Mouse (Mus musculus): ENCODE data around the gene Sprr2e.
A peak's percentile ranks its signal among the peaks of the same experiment; 100 is the strongest.

Sprr2e gene

DNA sequence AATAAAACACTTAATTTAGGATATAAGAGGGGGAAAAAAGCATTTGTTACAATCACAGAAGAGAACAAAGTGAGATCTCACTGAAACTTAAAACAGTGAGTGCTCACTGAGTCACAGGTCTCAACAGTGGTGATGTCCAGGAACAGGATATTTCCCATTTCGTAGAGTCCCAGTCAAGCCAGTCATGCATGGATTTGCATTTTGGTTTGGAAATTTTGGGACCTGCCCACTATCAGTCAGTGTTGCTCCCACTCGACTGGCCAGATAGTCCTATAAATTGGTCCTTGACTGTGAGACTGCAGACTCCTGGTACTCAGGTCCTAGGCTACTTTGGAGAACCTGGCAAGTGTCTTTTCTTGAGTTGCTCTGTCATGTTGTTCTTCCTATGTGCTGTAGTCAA, at the start of gene Sprr2e:
TSS of gene Sprr2e (plus strand) at position 301 of the 400 bp plus-strand sequence.
- no peak for DNase-seq (ENCODE audit: low spot score)

DNA sequence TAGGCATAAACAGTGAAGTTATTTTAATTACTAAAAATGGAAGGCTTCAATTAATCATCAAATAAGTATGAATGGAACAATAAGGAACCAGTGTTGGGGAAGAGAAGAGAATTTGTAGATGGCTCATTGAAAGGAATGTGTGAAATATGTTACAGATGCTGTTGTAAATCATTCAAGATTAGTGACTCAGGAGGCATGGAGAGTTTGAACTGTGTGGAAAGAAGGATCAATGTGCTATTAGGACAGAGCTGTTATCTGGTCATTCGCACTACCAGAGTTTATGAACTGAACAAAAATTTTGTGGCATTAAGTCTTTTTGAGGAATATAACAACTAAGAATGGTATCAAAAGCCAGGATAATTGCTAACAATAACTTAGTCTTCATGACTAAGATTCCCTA, 44.5 kb upstream of the Sprr2e start:
- no peak for DNase-seq (ENCODE audit: low spot score)

DNA sequence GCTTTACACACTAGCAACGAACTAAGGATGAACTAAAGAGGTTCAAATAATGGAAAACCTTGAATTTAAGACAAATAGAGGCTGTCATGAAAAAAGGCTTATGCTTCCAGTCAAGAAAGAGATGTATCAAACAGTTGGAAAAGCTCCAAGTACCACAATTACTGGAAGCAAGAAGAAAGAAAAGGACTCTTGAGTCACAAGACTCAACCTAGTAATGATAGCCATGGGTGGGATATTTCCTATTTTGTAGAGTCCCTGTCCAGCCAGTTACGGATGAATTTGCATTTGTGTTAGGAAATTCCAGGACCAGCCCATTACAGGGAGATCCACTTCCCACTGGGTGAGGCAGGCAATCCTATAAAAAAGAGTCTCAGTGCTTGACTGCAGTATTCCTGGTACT, 35.6 kb upstream of the Sprr2e start, which contains the start of gene Sprr2b:
TSS of gene Sprr2b (plus strand) at position 301 of the 400 bp plus-strand sequence.
- DNase-seq (ENCODE audit: low spot score): no peak

DNA sequence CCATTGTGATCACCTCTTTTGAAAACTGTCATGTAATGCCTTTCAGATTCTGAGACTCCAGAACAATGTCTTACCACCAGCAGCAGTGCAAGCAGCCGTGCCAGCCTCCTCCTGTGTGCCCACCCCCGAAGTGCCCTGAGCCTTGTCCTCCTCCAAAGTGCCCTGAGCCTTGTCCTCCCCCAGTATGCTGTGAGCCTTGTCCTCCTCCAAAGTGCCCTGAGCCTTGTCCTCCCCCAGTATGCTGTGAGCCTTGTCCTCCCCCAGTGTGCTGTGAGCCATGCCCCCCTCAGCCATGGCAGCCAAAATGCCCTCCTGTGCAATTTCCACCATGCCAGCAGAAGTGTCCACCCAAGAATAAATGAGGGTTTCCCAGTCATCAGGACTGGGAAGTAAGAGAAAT, 34.6 kb upstream of the Sprr2e start:
- no peak for DNase-seq (ENCODE audit: low spot score)

DNA sequence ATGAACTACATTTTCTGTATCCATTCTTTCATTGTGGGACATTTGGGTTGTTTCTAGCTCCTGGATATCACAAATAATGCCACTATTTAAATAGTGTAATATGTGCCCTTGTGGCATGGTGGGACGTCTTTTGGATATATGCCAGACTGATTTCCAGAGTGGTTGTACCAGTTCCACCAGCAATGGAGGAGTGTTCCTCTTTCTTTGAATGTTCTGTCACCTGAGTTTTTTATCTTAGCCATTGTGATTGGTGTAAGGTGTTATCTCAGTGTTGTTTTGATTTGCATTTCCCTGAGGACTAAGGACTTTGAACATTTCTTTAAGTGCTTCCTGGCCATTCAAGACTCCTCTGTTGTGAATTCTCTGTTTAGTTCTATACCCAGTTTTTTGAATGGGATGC, 15.7 kb upstream of the Sprr2e start:
- DNase-seq (ENCODE audit: low spot score): no peak

DNA sequence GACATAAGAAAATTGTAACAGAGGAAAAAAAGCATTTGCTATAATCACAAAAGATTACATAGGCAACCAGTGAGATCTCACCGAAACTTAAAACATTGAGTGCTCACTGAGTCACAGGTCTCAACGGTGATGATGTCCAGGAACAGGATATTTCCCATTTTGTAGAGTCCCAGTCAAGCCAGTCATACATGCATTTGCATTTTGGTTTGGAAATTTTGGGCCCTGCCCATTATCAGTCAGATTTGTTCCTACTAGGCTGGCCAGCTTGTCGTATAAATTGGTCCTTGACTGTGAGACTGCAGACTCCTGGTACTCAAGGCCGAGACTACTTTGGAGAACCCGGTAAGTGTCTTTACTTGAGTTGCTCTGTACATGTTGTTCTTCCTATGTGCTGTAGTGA, 13.1 kb upstream of the Sprr2e start, which contains the start of gene Sprr2d:
TSS of gene Sprr2d (plus strand) at position 301 of the 400 bp plus-strand sequence.
- DNase-seq (ENCODE audit: low spot score): no peak

DNA sequence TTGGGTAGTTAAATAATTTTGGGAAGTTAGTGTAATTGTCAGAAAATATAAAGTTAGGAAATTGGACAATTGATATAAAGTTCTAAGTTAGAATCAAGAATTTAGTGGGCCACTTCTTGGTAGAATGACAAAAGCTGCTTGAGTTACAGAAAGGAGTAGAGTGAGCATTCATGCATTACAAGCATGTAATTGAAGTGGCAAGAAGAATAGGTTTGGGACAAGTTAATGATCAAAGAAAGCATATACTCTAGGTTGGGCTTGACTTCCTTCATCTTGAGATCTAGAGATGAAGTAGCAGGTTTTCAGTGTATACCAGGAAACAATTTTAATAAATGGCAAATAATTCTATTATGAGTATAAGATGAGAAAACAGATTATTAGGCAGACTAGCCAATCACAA, 9.7 kb downstream of the Sprr2e start:
- no peak for DNase-seq (ENCODE audit: low spot score)

DNA sequence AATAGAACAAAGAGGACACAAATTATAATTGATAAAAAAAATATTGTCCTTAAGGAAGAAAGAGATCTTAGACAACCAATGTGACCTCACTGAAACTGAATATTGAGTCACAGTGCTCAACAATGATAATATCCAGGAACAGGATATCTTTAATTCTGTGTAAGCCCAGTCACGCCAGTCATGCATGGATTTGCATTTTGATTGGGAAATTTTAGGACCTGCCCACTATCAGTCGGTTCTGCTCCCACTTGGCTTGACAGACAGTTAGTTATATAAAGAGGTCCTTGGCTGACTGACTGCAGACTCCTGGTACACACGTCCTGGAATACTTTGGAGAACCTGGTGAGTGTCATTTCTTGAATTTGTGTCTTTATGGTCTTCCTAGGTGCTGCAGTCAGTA, 12.9 kb downstream of the Sprr2e start, which contains the start of gene Sprr2f:
TSS of gene Sprr2f (plus strand) at position 301 of the 400 bp plus-strand sequence.
- no peak for DNase-seq (ENCODE audit: low spot score)

DNA sequence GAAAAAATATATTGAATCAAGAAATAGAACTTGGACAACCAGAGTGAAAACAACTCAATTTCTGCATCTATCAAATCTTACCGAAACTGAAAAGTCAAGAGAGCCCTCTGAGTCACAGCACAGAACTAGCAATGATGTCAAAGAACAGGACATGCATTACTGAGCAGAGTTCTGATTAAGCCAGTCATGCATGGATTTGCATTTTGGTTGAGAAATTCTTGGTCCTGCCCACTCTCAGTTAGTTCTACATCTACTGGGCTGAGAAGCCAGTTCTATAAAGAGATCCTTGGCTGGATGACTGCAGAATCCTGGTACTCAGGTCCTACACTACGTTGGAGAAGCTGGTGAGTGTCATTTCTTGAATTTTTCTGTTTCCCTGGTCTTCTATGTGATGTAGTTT, 21.7 kb downstream of the Sprr2e start:
- no peak for DNase-seq (ENCODE audit: low spot score)

DNA sequence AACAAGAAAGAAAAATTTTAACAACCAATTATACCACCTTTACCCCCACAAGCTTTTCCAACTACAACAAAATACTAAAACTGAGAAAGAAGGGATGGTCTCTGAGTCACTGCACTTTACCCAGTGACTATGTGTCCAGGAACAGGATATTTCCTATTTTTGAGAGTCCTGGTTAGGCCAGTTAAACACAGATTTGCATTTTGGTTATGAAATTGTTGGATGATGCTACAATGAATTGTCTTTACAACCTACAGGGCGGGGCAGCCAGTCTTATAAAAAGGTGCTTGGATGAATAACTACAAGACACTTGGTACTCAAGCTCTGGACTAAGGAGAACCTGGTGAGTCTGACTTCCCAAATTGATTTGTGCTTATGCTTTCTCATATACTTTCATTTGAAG, 33.4 kb downstream of the Sprr2e start, which contains the start of gene Sprr2h:
TSS of gene Sprr2h (plus strand) at position 301 of the 400 bp plus-strand sequence.
- DNase-seq (ENCODE audit: low spot score): no peak

DNA sequence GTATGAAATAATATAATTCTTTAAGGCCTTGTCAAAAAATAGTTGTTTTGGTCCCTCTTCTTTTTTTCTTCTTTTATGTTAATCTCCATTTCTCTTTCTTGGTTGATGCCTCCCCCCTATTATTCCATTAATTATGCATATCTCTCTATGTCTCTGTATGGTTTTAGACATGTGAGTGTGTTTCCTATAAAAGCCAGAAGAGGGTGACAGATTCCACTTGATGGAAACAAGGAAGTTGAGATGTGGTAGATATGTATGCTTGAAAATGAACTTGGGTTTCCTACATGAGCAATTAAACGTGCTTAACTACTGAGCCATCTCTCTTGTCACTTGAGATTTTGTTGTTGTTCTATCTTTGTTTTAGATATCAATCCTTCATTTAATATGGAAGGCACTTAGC, 42.4 kb downstream of the Sprr2e start:
- peak; percentile 7 for DNase-seq (ENCODE audit: low spot score)

Measured in embryo, embryonic 10.5 days (tissue).